Mouse (Mus musculus) bone marrow, adult 2 months (tissue): ENCODE data around the gene Adamtsl5.

Experiments
- CTCF ChIP-seq: fragments of 200-500 bp; IDR thresholded peaks from 2 replicates; pipeline ENCODE4 v1.5.1; 2011; ENCODE audit warnings: low read length, control low read depth; ENCODE audit not compliant: control insufficient read depth, insufficient read depth
- POLR2A ChIP-seq: fragments of 200-500 bp; IDR thresholded peaks from 2 replicates; pipeline ENCODE4 v1.6.1; 2011; ENCODE audit warnings: low read depth, mild to moderate bottlenecking, control low read depth, low read length, borderline replicate concordance; ENCODE audit not compliant: control insufficient read depth

DNA sequence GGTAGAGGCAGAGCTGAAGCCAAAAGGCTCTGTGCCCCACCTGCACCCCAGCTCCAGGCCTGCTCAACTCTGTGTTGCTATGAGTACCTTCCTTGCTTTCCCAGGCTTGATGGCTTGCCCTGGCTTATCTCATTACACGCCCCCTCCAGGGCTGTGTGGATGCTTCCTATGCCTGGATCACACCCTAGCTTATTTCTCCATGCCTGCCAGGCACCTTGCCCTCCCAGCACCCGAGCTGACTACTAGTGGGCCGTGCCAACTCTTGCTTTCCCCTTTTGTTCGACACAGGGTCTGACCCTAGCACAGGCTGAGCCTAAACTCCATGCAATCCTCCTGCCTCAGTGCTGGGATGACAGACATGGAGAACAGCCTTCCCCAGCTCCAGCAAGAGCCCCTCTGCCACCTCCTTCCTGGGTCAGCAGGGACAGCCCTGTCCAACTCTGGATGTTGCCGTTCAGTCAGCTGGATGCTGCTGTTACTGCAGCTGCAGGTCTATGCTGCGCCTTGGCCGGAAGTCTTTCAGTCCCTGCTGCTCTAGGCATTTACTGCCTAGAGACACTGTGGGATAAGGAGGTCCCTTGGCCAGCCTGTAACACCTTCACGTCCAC, 50.6 kb downstream of the Adamtsl5 start:
- TF ChIP-seq CTCF, result no peak
- no peak for TF ChIP-seq POLR2A
